Mouse (Mus musculus) C2C12 (cell line): ENCODE results near the gene Bmp6.

Experiments
- CEBPB ChIP-seq: IDR thresholded peaks from one replicate; pipeline ENCODE4 v1.6.1; 2011; ENCODE audit warnings: low read depth, mild to moderate bottlenecking, control low read depth, moderate library complexity
- CTCF ChIP-seq: IDR thresholded peaks from one replicate; pipeline ENCODE4 v1.5.1; 2011; ENCODE audit not compliant: control insufficient read depth, insufficient read depth, insufficient read length
- USF1 ChIP-seq: IDR thresholded peaks from one replicate; pipeline ENCODE4 v1.6.1; 2011; ENCODE audit warnings: low read depth, mild to moderate bottlenecking, control low read depth, moderate library complexity

DNA sequence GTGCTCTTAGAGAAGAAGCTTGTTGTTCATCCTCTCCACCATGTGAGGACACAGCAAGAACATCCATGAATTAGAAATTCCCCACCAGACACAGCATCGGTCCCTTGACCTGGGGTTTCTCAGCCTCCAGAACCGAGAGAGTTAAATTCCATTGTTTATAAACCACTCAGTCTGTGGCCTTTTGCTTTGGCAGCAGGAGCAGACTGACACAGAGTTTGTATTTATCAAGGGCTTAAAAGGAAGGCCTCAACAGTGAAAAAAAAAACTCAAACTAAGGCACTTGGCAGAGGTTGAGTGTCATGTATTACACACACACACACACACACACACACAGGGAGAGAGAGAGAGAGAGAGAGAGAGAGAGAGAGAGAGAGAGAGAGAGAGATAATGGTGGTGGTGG lies 17.5 kb upstream of the Bmp6 start:
- TF ChIP-seq CTCF = no peak
- no peak for TF ChIP-seq USF1
- TF ChIP-seq CEBPB = no peak
